Mouse (Mus musculus): ENCODE data around the gene 9530068E07Rik. TPM values are rescaled to one million over a fixed set of nuclear protein-coding genes. Genes with fewer than 3 reads are reported as not detected.
"Not testable (repeated sequence)": the region's sequence is repeated elsewhere in the genome, so short reads cannot be mapped to it uniquely, and the experiment has no call there.

The 9530068E07Rik gene
- polyA plus RNA-seq, 1 experiment from 2014 or later, result 122 TPM

DNA sequence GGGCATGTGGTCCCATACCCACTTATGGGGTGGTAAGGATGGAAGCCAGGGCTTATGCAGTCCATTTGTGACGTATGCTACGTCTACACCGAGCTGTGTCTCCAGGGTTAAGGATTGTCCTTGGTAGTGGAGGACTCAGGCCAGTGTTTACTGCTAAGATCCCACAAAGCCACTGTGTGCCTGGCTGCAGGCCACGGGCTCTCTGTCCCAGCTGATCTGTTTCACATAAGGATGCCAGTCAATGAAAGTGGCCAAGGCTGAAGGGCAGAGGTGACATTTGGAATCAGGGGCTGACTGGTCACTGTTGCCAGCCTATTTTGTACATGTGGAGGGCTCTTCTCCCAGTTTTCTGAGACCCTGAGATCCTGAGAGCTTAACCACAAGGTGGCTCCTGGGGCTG lies 18.6 kb upstream of the 9530068E07Rik start:
- H3K9ac ChIP-seq (replicated peaks), result no peak overlapping the region
- ATAC-seq (ENCODE audit: low FRiP score), result no peak
- no peak overlapping the region for H3K4me3 ChIP-seq (replicated peaks)
- WGBS, result 95% methylated on average over 4 of the region's 4 CpGs
- H3K27me3 ChIP-seq (replicated peaks), result no peaks in the 10 kb centered on the region
- H3K27ac ChIP-seq (replicated peaks), result no peak overlapping the region
- H3K4me1 ChIP-seq, result 0 out of 2 replicates have a peak, but pooled peaks cover 6% of the 10 kb centered on the region
- H3K36me3 ChIP-seq, result peaks cover 67% of the 10 kb centered on the region
- no peaks in the 10 kb centered on the region for H3K9me3 ChIP-seq (replicated peaks)
- H3K4me2 ChIP-seq, result no peak overlapping the region

DNA sequence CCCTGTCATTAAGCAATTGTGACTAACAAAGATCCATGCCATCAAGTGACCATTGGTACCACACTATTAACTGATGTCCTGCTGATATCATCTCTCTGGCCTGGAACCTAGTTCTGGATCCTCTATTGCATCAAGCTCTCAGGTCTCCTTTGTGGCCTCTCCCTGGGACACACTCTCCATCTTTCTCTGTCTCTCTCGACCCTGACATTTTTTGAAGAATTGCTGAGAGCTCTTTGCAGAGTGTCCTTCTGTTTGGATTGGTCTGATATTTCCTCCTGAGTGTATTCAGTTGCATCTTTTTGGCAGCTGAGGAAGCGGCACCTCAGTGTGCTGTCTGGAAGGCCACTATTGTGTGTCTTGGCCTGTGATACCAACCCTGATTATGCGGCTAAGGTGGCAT lies 17.0 kb upstream of the 9530068E07Rik start:
- Histone ChIP-seq H3K9me3 (replicated peaks) (no peaks in the 10 kb centered on the region), H3K4me3 (replicated peaks) (no peak overlapping the region), H3K36me3 (peaks cover 78% of the 10 kb centered on the region), H3K9ac (replicated peaks) (no peak overlapping the region), H3K27ac (replicated peaks) (no peak overlapping the region), H3K4me1 (0 out of 2 replicates have a peak, but pooled peaks cover 2% of the 10 kb centered on the region), H3K4me2 (no peak overlapping the region), H3K27me3 (replicated peaks) (no peaks in the 10 kb centered on the region)
- ATAC-seq (ENCODE audit: low FRiP score), result no peak
- 92% methylated on average over 3 of the region's 3 CpGs for WGBS

DNA sequence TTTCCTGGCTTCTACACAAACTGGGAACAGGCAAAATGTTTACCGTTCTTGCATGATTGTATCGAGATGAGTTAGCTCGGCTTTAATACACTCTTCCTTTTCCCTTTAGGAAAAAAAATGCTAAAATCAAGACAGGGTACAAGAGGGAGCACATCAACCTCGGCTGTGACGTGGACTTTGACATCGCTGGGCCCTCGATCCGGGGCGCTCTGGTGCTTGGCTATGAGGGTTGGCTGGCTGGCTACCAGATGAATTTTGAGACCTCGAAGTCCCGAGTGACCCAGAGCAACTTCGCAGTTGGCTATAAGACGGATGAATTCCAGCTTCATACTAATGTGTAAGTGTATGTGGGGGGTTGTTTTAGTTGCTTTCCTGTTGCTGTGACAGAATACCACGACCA lies 12.5 kb upstream of the 9530068E07Rik start:
- no peak for ATAC-seq (ENCODE audit: low FRiP score)
- 94% methylated on average over 14 of the region's 14 CpGs for WGBS

DNA sequence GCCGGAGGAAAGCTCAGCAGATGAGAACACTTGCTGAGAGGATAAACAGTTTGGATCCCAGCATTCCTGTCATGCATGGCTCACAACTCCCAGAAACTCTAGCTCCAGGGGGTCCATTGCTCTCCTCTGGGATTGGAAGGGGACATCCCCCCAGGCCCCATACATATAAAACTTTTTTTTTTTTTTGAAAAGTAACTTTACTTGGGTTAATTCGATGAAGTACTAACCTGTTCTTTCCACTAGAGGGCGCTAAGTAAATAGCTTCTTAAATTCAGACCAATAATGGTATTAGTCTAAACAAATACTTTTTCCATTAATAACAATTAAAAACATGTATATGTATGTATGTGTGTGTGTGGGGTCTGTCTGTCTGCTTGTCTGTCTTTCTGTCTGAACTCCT lies 11.6 kb upstream of the 9530068E07Rik start:
- Histone ChIP-seq H3K4me1 (no peaks in the 10 kb centered on the region), H3K9me3 (replicated peaks) (no peaks in the 10 kb centered on the region), H3K4me2 (no peak overlapping the region), H3K36me3 (peaks cover 81% of the 10 kb centered on the region), H3K27me3 (replicated peaks) (no peaks in the 10 kb centered on the region), H3K9ac (replicated peaks) (no peak overlapping the region), H3K4me3 (replicated peaks) (no peak overlapping the region), H3K27ac (replicated peaks) (no peak overlapping the region)
- no peak for ATAC-seq (ENCODE audit: low FRiP score)
- WGBS, result 59% methylated on average over 3 of the region's 3 CpGs

More for the DNA sequence above, 12.5 kb upstream of the 9530068E07Rik start:
- Histone ChIP-seq H3K4me2 (no peak overlapping the region), H3K36me3 (peaks cover 81% of the 10 kb centered on the region), H3K27ac (replicated peaks) (no peak overlapping the region), H3K4me3 (replicated peaks) (no peak overlapping the region), H3K4me1 (no peaks in the 10 kb centered on the region), H3K9me3 (replicated peaks) (no peaks in the 10 kb centered on the region), H3K9ac (replicated peaks) (no peak overlapping the region), H3K27me3 (replicated peaks) (no peaks in the 10 kb centered on the region)

DNA sequence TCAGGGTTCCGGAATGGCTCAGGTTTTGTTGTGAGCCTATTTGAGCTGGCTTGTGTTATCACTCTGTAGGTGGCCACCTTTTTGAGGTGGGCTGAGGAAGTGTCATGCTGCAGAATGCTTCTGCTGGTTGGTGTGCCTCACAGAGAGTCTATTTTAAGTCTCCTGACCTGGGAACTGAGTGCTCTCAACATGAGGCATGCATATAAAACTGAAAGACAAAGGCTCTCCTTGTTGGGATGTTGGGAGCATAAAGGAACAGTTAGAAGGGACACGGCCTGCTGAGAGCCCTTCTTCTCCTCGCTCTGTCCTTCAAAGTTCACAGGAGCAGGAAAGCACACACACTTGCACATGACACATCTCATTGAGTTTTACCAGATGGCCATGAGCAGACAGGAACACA lies 9.3 kb upstream of the 9530068E07Rik start:
- H3K36me3 ChIP-seq, result peaks cover 72% of the 10 kb centered on the region
- no peak for ATAC-seq (ENCODE audit: low FRiP score)

DNA sequence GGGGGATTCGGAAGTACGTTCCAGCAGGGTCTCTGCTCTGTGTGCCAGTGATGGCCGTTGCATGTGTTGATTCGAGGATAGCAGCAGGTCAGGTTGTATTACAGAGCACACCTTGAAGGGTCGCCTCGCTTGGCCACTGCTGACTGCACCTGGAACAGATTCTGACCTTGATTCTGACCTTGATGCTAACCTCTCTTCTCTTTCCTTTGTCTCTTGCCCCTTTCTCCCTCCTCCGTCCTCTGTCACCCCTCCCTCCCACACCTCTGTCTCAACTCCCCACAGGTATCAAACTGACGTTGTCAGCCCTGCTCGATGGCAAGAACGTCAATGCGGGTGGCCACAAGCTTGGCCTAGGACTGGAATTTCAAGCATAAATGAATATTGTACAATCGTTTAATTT lies 8.1 kb upstream of the 9530068E07Rik start:
- Histone ChIP-seq H3K9ac (replicated peaks) (no peak overlapping the region), H3K4me3 (replicated peaks) (no peak overlapping the region), H3K4me1 (no peaks in the 10 kb centered on the region), H3K27ac (replicated peaks) (no peak overlapping the region), H3K36me3 (peaks cover 64% of the 10 kb centered on the region), H3K27me3 (replicated peaks) (no peaks in the 10 kb centered on the region), H3K9me3 (replicated peaks) (no peaks in the 10 kb centered on the region), H3K4me2 (no peak overlapping the region)
- ATAC-seq (ENCODE audit: low FRiP score), result no peak
- 92% methylated on average over 12 of the region's 12 CpGs for WGBS

More for the DNA sequence above, 9.3 kb upstream of the 9530068E07Rik start:
- WGBS, result 86% methylated on average over 3 of the region's 3 CpGs
- Histone ChIP-seq H3K4me3 (replicated peaks) (no peak overlapping the region), H3K4me2 (no peak overlapping the region), H3K9me3 (replicated peaks) (no peaks in the 10 kb centered on the region), H3K27me3 (replicated peaks) (no peaks in the 10 kb centered on the region), H3K27ac (replicated peaks) (no peak overlapping the region), H3K9ac (replicated peaks) (no peak overlapping the region), H3K4me1 (no peaks in the 10 kb centered on the region)

DNA sequence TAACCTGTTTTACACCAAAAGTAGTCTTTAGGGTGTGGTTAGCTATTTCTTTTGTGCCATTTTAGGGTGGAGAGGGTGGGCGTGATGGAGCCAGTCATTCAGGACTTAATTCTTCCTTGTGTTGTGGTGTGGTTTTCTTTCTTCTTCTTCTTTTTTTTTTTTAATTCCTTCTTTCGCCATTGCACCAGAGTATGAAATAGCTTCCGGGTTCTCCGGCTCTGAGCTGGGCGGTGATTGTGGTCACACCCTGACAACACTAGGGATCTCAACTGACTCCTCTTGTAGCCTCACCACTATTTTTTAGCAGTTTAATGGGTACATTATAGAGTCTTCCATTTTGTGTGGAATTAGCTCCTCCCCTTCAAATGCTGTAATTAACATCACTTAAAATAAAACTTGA lies 7.2 kb upstream of the 9530068E07Rik start:
- whole genome bisulfite sequencing, result 95% methylated on average over 5 of the region's 5 CpGs

DNA sequence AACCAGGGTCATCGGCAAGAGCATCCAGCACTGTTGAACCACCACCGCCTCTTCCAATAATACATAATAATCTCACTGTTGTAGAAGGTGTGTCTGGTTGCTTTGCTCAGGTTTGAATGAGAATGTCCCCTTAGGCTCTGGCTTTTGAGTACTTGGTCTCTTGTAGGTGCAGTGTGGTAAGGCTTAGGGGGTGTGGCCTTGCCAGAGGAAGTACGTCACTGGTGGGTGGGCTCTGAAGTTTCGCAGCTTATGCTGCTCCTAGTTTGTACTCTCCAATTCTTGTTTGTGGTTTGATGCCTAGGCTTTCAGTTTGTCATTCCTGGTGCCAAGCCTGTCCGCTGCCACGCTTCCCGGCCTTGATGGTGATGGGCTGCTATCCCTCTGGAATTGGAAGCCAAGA lies 6.3 kb upstream of the 9530068E07Rik start:
- H3K4me1 ChIP-seq, result no peaks in the 10 kb centered on the region
- 90% methylated on average over 7 of the region's 7 CpGs for WGBS
- H3K27ac ChIP-seq (replicated peaks), result no peak overlapping the region
- no peak for ATAC-seq (ENCODE audit: low FRiP score)
- no peak overlapping the region for H3K4me3 ChIP-seq (replicated peaks)
- no peaks in the 10 kb centered on the region for H3K9me3 ChIP-seq (replicated peaks)
- no peaks in the 10 kb centered on the region for H3K27me3 ChIP-seq (replicated peaks)
- H3K9ac ChIP-seq (replicated peaks), result no peak overlapping the region
- H3K4me2 ChIP-seq, result no peak overlapping the region
- peaks cover 51% of the 10 kb centered on the region for H3K36me3 ChIP-seq

More for the DNA sequence above, 7.2 kb upstream of the 9530068E07Rik start:
- H3K4me2 ChIP-seq; H3K4me1 ChIP-seq; H3K9ac ChIP-seq (replicated peaks); H3K9me3 ChIP-seq (replicated peaks); H3K27me3 ChIP-seq (replicated peaks); H3K4me3 ChIP-seq (replicated peaks); ATAC-seq (ENCODE audit: low FRiP score); H3K27ac ChIP-seq (replicated peaks): not testable (repeated sequence)
- peaks cover 57% of the 10 kb centered on the region for H3K36me3 ChIP-seq

DNA sequence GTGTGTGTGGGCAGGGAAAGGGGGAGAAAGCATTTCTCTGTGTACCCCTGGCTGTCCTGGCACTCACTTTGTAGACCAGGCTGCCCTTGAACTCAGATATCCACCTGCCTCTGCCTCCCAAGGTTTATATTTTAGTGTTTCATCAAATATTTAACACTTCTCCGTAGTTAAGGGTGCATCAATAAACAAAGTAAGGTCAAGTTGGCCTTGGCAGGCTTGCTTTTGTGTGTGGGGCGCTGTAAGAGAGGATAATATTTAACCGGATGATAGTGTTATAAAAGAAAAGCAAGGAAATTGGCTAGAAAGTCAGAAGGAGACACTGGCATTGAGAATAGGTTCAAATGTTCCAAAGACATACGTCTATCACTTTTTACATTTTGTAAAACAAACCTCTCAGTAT lies 1.7 kb upstream of the 9530068E07Rik start:
- 82% methylated on average over 4 of the region's 4 CpGs for WGBS
- H3K27me3 ChIP-seq (replicated peaks), result no peaks in the 10 kb centered on the region
- no peak overlapping the region for H3K9ac ChIP-seq (replicated peaks)
- no peak overlapping the region for H3K4me3 ChIP-seq (replicated peaks)
- peaks cover 7% of the 10 kb centered on the region for H3K36me3 ChIP-seq
- ATAC-seq (ENCODE audit: low FRiP score), result no peak
- H3K9me3 ChIP-seq (replicated peaks), result no peaks in the 10 kb centered on the region
- H3K4me2 ChIP-seq, result no peak overlapping the region
- H3K27ac ChIP-seq (replicated peaks), result no peak overlapping the region
- peaks cover 25% of the 10 kb centered on the region for H3K4me1 ChIP-seq

DNA sequence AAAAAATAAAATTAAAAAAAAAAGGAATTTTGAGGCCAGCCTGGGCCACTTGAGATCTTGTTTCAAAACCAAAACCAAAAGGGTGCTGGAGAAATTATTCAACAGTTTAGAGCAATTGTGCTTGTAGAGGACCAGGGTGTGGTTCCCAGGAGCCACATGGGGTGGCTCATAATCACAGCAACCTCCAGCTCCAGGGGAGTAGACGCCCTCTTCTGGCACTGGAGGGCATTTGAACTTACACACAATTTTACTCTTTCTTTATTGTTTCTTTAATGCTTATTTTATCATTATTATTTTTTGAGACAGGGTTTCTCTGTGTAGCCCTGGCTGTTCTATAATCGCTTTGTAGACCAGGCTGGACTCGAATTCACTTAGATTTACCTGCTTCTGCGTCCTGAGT lies 885 bp upstream of the 9530068E07Rik start:
- H3K36me3 ChIP-seq, result no peaks in the 10 kb centered on the region
- ATAC-seq (ENCODE audit: low FRiP score), result no peak
- no peak overlapping the region for H3K9ac ChIP-seq (replicated peaks)
- H3K4me3 ChIP-seq (replicated peaks), result 0 out of 2 replicates have a peak overlapping the region, but pooled peaks have one; percentile 90
- 32% methylated on average over 4 of the region's 4 CpGs for WGBS
- no peaks in the 10 kb centered on the region for H3K27me3 ChIP-seq (replicated peaks)
- no peaks in the 10 kb centered on the region for H3K9me3 ChIP-seq (replicated peaks)
- peaks cover 30% of the 10 kb centered on the region for H3K4me1 ChIP-seq
- H3K4me2 ChIP-seq, result peak overlapping the region; percentile 62
- peak overlapping the region; percentile 93; the same call in 1 of the 2 replicates for H3K27ac ChIP-seq (replicated peaks)

DNA sequence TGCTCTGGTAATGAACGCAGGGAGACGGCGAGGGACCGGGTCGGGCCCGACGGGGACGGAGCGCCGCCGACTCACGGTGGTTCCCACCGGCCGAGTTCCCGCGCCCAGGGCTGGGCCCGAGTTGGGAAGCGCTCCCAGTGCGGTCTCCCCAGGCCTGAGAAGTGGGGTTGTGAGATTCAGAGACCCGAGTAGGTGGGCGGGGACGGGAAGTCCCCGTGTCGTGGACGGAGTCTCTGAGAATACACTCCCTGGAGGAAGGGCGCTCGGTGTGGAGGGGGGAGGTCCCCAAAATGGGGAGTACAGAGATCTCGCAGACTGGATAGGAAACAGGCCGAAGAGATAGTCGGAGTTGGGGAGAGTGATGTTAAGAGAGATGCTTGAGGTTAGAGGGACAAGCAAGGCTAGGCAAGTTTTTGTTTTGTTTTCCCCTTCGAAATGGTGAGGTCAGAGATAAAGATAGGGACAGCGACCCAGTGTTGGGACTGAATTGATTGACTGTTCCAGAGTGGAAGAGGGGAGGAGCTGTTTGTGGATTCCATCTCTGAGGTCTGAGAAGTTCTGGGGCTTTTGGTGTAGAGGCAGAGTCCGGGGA lies 465 bp downstream of the 9530068E07Rik start:
- no peaks in the 10 kb centered on the region for H3K9me3 ChIP-seq (replicated peaks)
- peak overlapping the region; percentile 97 for H3K9ac ChIP-seq (replicated peaks)
- H3K4me1 ChIP-seq, result peaks cover 36% of the 10 kb centered on the region
- H3K27ac ChIP-seq (replicated peaks), result peak overlapping the region; percentile 93
- WGBS, result under 1% methylated on average over 33 of the region's 33 CpGs
- H3K4me3 ChIP-seq (replicated peaks), result peak overlapping the region; percentile 90
- H3K36me3 ChIP-seq, result no peaks in the 10 kb centered on the region
- peak; percentile 76 for ATAC-seq (ENCODE audit: low FRiP score)
- H3K4me2 ChIP-seq, result peak overlapping the region; percentile 62
- H3K27me3 ChIP-seq (replicated peaks), result no peaks in the 10 kb centered on the region

DNA sequence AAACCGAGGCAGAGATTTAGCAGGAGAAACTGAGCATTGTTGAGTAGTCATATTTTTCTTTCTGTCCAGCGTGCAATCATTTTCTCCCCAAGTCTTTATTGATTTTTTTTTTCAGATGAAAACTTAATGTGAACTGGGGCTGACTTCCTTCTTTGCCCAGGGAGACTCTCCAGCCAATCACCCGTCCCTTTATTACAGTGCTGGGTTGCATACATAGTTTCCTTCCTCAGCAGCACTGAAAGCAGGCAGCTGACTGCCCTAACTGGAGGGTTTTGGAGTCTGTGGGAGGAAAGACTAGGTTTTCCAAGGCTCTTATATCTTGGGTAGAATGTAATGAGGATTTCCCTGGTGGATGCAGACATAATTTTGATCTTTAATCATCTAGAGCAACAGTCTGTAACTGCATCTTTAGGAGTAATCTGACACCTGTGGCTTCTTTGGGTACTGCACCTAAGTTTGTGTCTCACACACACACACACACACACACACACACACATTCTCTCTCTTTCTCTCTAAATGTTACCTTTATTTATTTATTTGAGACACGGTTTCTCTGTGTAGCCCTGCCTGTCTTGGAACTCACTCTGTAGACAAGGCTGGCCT lies 1.3 kb downstream of the 9530068E07Rik start:
- Histone ChIP-seq H3K4me1 (peaks cover 36% of the 10 kb centered on the region), H3K9me3 (replicated peaks) (no peaks in the 10 kb centered on the region), H3K9ac (replicated peaks) (peak overlapping the region; percentile 97; the same call in 1 of the 2 replicates), H3K27me3 (replicated peaks) (no peaks in the 10 kb centered on the region), H3K27ac (replicated peaks) (0 out of 2 replicates have a peak overlapping the region, but pooled peaks have one; percentile 93), H3K4me2 (peak overlapping the region; percentile 62), H3K36me3 (no peaks in the 10 kb centered on the region), H3K4me3 (replicated peaks) (peak overlapping the region; percentile 90)
- 91% methylated on average over 4 of the region's 4 CpGs for WGBS
- no peak for ATAC-seq (ENCODE audit: low FRiP score)

Measured in neural tube, embryonic 15.5 days (tissue).